Mouse (Mus musculus) layer of hippocampus, adult 2 months (tissue): ENCODE data around the gene Hoxd9. TPM values are rescaled to one million over a fixed set of nuclear protein-coding genes. Genes with fewer than 3 reads are reported as not detected.

Source experiments
- DNase-seq, 2 experiments: peaks; one replicate each; pipeline ENCODE4 v3.0.0; 2022; ENCODE audit warnings: low spot score in 2 of 2
- H3K27ac ChIP-seq: fragments of 200-600 bp; 2 replicates; pipeline ENCODE4 v1.8.1; 2022
- H3K4me3 ChIP-seq: fragments of 200-600 bp; 2 replicates; pipeline ENCODE4 v1.8.1; 2022; ENCODE audit warnings: mild to moderate bottlenecking
- CTCF ChIP-seq: fragments of 200-600 bp; conservative IDR thresholded peaks from 2 replicates; pipeline ENCODE4 v1.8.1; 2022; ENCODE audit warnings: antibody characterized with exemption, mild to moderate bottlenecking, moderate library complexity
- total RNA-seq, 2 experiments: library from RNA; stranded (reverse); gene quantifications; 2 replicates each; pipeline ENCODE4 v1.2.3; 2021

Gene Hoxd9
- total RNA-seq, 2 experiments from 2014 or later: not detected

- no peak for DNase-seq
- TF ChIP-seq CTCF: no peak
- no peak overlapping the region for H3K4me3 ChIP-seq
- no peak overlapping the region for H3K27ac ChIP-seq
Observed at GRCm38 (mm10) chr2:74681594-74682531, 15.7 kb upstream of the Hoxd9 start.

- H3K4me3 ChIP-seq: no peak overlapping the region
- no peak for TF ChIP-seq CTCF
- no peak overlapping the region for H3K27ac ChIP-seq
Observed at GRCm38 (mm10) chr2:74682796-74683195, 14.7 kb upstream of the Hoxd9 start.

GRCm38 (mm10) chr2:74683471-74683951 is 14.0 kb upstream of the Hoxd9 start:
- no peak for TF ChIP-seq CTCF
- no peak for DNase-seq
- H3K4me3 ChIP-seq: no peak overlapping the region
- H3K27ac ChIP-seq: no peak overlapping the region

More at GRCm38 (mm10) chr2:74682796-74683195, 14.7 kb upstream of the Hoxd9 start:
- no peak for DNase-seq

GRCm38 (mm10) chr2:74684106-74684505 is 13.4 kb upstream of the Hoxd9 start:
- Histone ChIP-seq H3K27ac (no peak overlapping the region), H3K4me3 (no peak overlapping the region)
- DNase-seq: no peak
- TF ChIP-seq CTCF: no peak

- DNase-seq: no peak
- Histone ChIP-seq H3K4me3 (no peak overlapping the region), H3K27ac (no peak overlapping the region)
- no peak for TF ChIP-seq CTCF
Observed at GRCm38 (mm10) chr2:74685059-74685603, 12.4 kb upstream of the Hoxd9 start.

GRCm38 (mm10) chr2:74686301-74686987 is 11.1 kb upstream of the Hoxd9 start:
- H3K4me3 ChIP-seq: no peak overlapping the region
- TF ChIP-seq CTCF: peak; percentile 76
- no peak overlapping the region for H3K27ac ChIP-seq
- peak in 1 of 2 experiments; percentile 44 for DNase-seq

GRCm38 (mm10) chr2:74686988-74687697 is 10.4 kb upstream of the Hoxd9 start:
- DNase-seq: no peak
- no peak for TF ChIP-seq CTCF
- Histone ChIP-seq H3K4me3 (no peak overlapping the region), H3K27ac (no peak overlapping the region)

GRCm38 (mm10) chr2:74687698-74688555 is 9.6 kb upstream of the Hoxd9 start:
- no peak for TF ChIP-seq CTCF
- Histone ChIP-seq H3K27ac (no peak overlapping the region), H3K4me3 (no peak overlapping the region)
- no peak for DNase-seq

- TF ChIP-seq CTCF: no peak
- no peak for DNase-seq
- no peak overlapping the region for H3K27ac ChIP-seq
- H3K4me3 ChIP-seq: no peak overlapping the region
Observed at GRCm38 (mm10) chr2:74688795-74689573, 8.5 kb upstream of the Hoxd9 start.

- no peak overlapping the region for H3K4me3 ChIP-seq
- H3K27ac ChIP-seq: no peak overlapping the region
- no peak for TF ChIP-seq CTCF
- no peak for DNase-seq
Observed at GRCm38 (mm10) chr2:74689574-74690337, 7.8 kb upstream of the Hoxd9 start.
